Mouse (Mus musculus) E14TG2a.4 (cell line): ENCODE data around the gene Ciita.

Source experiments
- H3K27me3 ChIP-seq: 2 replicates; pipeline ENCODE4 v1.6.1; 2014; ENCODE audit warnings: low read length, control low read depth; ENCODE audit not compliant: insufficient read depth
- H3K36me3 ChIP-seq: 2 replicates; pipeline ENCODE4 v1.6.1; 2014; ENCODE audit warnings: low read length, control low read depth; ENCODE audit not compliant: insufficient read depth
- H3K4me1 ChIP-seq: replicated peaks from 2 replicates; pipeline ENCODE4 v1.6.1; 2014; ENCODE audit warnings: low read depth, low read length, control low read depth
- H3K4me3 ChIP-seq: replicated peaks from 2 replicates; pipeline ENCODE4 v1.5.1; 2014; ENCODE audit warnings: mild to moderate bottlenecking, low read length
- H3K9me3 ChIP-seq: 2 replicates; pipeline ENCODE4 v1.6.1; 2014; ENCODE audit warnings: low read length, control low read depth
- CTCF ChIP-seq: conservative IDR thresholded peaks from 2 replicates; pipeline ENCODE4 v1.5.1; 2014; ENCODE audit warnings: low read length
- NANOG ChIP-seq: IDR thresholded peaks from 2 replicates; pipeline ENCODE4 v1.6.1; 2014; ENCODE audit warnings: borderline replicate concordance, low read length, mixed read lengths
- POU5F1 ChIP-seq: IDR thresholded peaks from 2 replicates; pipeline ENCODE4 v1.6.1; 2014; ENCODE audit warnings: low read length, borderline replicate concordance

Gene Ciita

DNA sequence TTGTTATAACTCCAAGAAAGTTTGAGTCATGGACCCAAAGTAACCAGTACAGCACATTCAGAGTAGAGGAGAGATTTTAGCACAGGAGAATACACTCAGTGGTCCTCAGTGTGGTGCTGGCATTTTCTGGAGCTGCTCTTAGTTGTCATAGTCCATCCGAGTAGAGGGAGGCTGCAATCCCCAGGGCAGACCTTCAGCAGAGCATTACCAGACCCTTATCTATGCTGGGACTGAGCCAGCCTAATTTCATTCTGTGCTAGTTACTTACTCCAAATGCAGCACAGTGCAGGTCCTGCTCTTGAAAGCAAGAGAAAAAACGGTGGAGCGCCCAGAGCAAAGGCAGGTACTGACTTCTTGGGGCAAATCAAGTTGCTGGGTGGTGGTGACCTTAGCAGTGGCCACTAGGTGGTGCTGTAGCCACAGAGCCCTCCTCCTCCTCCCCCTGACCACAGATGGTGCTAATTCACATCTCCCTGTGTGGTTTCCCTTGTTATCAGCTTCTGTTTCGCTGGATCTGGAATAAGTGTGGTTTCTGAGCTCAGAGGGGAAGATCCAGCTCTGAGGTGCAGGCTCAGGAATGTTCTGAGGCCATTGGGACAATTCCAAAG lies 85.5 kb downstream of the Ciita start:
- Histone ChIP-seq H3K36me3 (peaks cover 72% of the 10 kb centered on the region), H3K9me3 (no peaks in the 10 kb centered on the region), H3K27me3 (no peaks in the 10 kb centered on the region), H3K4me3 (no peak overlapping the region), H3K4me1 (no peaks in the 10 kb centered on the region)
- peak; percentile 84 for TF ChIP-seq CTCF
- TF ChIP-seq NANOG = no peak

DNA sequence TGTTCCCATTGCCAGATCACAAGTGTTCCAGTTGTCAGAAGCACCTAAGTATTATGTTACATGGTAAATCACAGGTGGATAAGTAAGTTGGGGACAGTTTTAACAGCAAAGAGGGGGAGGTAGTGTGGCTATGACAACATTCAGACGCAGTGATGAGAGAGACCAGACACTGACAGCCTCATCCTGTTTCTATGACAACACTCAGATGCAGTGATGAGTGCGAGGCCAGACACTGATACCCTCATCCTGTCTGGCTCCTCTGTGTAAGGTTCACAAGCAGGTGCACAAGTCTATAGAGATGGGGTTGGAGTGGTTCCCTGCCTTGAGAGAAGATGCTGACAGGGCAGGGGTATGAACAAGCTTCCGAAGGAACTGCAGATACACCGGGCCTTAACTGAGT lies 87.3 kb downstream of the Ciita start:
- Histone ChIP-seq H3K4me3 (no peak overlapping the region), H3K4me1 (no peaks in the 10 kb centered on the region), H3K36me3 (peaks cover 77% of the 10 kb centered on the region), H3K27me3 (no peaks in the 10 kb centered on the region), H3K9me3 (no peaks in the 10 kb centered on the region)
- no peak for TF ChIP-seq POU5F1
- no peak for TF ChIP-seq NANOG
- no peak for TF ChIP-seq CTCF

DNA sequence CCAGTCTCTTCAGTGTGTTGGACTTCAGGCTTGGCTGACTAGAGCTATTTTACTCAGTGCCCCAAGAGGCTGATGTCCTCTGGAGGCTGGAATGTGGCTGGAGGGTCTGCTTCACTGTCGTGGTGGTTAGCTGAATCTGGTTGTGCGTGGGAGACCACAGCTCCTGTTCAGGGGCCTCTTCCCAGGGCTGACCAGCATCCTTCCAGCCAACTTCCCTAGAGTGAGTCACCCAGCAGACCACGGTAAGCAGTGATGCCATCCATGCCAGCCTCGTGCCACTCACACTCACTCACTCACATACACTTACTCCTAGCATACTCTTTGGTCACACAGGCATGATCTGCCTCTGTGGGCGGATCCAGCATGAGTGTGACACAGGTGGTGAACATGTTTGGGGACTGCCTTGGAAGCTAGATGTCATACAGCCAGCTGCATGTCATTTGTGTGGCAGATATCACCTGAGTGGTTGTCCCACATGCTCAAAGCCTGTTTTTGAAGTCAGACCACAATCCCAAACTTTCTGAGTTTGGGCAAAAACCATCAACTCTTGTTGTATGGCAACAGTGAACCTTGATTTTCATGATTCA lies 90.0 kb downstream of the Ciita start:
- TF ChIP-seq NANOG (no peak), POU5F1 (no peak), CTCF (no peak)
- H3K36me3 ChIP-seq = peaks cover 87% of the 10 kb centered on the region
- H3K9me3 ChIP-seq = no peaks in the 10 kb centered on the region
- no peaks in the 10 kb centered on the region for H3K4me1 ChIP-seq
- no peak overlapping the region for H3K4me3 ChIP-seq
- no peaks in the 10 kb centered on the region for H3K27me3 ChIP-seq

DNA sequence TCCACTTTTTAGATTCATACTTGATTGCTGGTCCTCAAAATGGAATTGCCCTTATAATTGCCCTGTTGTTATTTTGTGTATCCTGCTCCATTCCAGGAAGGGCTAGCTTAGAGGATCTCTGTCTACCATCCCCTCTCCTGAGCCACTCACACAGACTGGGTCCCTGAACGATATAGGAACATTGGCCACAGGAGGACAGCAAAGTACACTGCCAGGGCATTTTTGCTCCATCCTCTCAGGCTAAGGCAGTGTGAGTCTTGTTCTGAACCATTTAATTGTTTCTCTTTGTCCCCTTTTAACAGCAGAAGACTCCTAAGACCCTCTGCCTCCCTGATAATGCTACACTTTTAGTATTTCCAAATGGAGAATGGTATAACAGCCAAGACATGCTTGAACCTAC lies 90.8 kb downstream of the Ciita start:
- Histone ChIP-seq H3K4me1 (no peaks in the 10 kb centered on the region), H3K36me3 (peaks cover 91% of the 10 kb centered on the region), H3K27me3 (no peaks in the 10 kb centered on the region), H3K4me3 (no peak overlapping the region), H3K9me3 (no peaks in the 10 kb centered on the region)
- TF ChIP-seq POU5F1 (no peak), CTCF (no peak), NANOG (no peak)

DNA sequence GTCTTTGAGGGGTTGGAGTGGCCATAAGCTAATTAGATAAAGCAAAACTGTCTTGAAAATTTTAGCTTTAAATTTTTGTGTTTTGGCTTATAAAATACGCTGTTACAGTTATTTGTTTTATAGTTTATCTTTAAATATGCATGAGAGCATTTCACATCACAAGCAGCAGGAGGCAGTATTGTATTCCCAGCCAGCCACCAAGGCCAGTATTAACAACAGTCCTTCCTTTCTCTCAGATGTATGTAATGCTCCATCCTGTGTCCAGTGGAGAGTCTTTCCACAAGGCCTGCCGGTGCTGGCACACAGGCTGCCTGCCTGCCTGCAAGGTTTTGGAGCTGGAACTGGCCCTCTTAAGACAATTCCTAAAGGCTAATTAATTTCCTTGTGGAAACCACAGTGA lies 92.0 kb downstream of the Ciita start:
- H3K4me1 ChIP-seq = no peaks in the 10 kb centered on the region
- peak; percentile 61 for TF ChIP-seq CTCF
- no peak for TF ChIP-seq NANOG
- peaks cover 95% of the 10 kb centered on the region for H3K36me3 ChIP-seq
- no peak overlapping the region for H3K4me3 ChIP-seq
- H3K27me3 ChIP-seq = no peaks in the 10 kb centered on the region
- no peaks in the 10 kb centered on the region for H3K9me3 ChIP-seq

DNA sequence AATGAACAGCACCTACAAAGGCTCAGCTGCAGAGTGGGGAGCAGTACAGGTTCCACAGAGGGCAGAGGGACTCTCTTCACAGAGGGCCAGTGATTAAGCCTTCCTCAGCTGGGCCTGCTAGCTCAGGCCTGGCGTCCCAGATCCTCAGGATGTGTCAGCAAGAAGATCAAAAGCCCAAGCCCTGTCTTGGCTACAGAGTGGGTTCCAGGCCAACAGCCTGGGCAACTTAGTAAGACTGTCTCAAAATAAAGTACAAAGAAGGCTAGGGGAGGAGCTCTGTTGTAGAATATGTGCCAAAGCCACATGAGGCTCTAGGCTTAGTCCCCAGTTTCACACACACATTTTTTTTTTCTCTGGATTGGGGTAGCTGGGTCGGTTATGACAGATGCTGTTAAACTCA lies 95.1 kb downstream of the Ciita start:
- Histone ChIP-seq H3K27me3 (no peaks in the 10 kb centered on the region), H3K36me3 (peaks cover 94% of the 10 kb centered on the region), H3K9me3 (no peaks in the 10 kb centered on the region), H3K4me3 (no peak overlapping the region), H3K4me1 (no peaks in the 10 kb centered on the region)
- TF ChIP-seq POU5F1 (no peak), CTCF (no peak), NANOG (no peak)

DNA sequence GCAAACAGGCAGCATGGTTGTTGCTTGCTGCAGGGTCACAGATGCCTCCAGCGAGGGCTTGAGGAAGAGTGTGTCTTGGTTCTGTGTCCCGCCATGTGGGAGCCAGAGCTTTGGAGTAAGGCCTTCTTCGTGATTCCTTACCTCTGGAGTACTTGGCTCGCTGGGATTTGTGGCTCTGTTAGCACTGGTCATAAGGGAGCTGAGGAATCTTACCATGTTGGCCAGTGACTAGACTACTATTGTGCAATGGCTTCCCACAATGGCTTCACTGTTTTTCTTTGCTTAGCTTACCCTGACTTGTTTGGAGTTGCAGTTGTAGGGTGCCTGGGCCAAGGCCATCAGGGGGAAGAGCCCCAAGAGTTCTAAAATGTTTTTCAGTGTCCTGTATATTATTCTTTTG lies 96.1 kb downstream of the Ciita start:
- no peaks in the 10 kb centered on the region for H3K4me1 ChIP-seq

DNA sequence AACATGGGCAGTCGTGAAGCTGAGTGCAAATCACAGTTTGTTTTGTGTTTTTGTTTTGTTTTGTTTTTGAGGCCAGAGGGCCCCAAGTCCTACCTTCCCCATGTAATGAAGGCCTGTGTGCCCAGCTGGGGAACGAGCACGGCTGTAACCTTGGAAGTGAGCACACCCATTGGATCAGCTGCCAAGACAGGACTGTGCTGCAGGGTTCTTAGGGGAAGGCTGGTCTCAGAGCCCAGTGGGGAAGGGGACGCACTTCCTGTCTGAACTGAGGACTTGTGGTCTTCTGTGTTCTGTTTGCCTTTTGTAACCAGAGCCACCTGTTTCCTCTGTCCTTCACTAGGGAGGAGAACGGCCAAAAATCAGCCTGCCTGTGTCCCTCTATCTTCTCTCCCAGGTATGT lies 97.7 kb downstream of the Ciita start:
- Histone ChIP-seq H3K4me3 (no peak overlapping the region), H3K36me3 (peaks cover 90% of the 10 kb centered on the region), H3K9me3 (no peaks in the 10 kb centered on the region), H3K4me1 (no peaks in the 10 kb centered on the region), H3K27me3 (no peaks in the 10 kb centered on the region)
- TF ChIP-seq CTCF (no peak), NANOG (no peak), POU5F1 (no peak)

More for the DNA sequence above, 96.1 kb downstream of the Ciita start:
- Histone ChIP-seq H3K27me3 (no peaks in the 10 kb centered on the region), H3K36me3 (peaks cover 94% of the 10 kb centered on the region), H3K9me3 (no peaks in the 10 kb centered on the region), H3K4me3 (no peak overlapping the region)
- TF ChIP-seq NANOG (no peak), POU5F1 (no peak), CTCF (no peak)
